Mouse (Mus musculus): ENCODE data around the gene Grm4. TPM values are rescaled to one million over a fixed set of nuclear protein-coding genes. Genes with fewer than 3 reads are reported as not detected.

Gene Grm4
- polyA plus RNA-seq, 1 experiment from 2014 or later, result 0.29 TPM

GRCm38 (mm10) chr17:27442538-27443113 lies 78.6 kb downstream of the Grm4 start:
- H3K27me3 ChIP-seq (replicated peaks), result no peaks in the 10 kb centered on the region
- no peaks in the 10 kb centered on the region for H3K36me3 ChIP-seq
- peaks cover 19% of the 10 kb centered on the region for H3K4me1 ChIP-seq (replicated peaks)
- H3K4me3 ChIP-seq (replicated peaks), result no peak overlapping the region
- no peaks in the 10 kb centered on the region for H3K9me3 ChIP-seq
- WGBS, result 26% methylated on average over 13 of the region's 13 CpGs
- peak overlapping the region; percentile 88 for H3K27ac ChIP-seq
- H3K4me2 ChIP-seq (replicated peaks), result peak overlapping the region; percentile 26; the same call in 1 of the 2 replicates
- no peak overlapping the region; the same call in 1 of the 2 replicates for H3K9ac ChIP-seq
- peak; percentile 66 for ATAC-seq

- H3K4me1 ChIP-seq (replicated peaks), result peaks cover 19% of the 10 kb centered on the region
- H3K27me3 ChIP-seq (replicated peaks), result no peaks in the 10 kb centered on the region
- peak overlapping the region; percentile 88 for H3K27ac ChIP-seq
- no peak overlapping the region for H3K4me3 ChIP-seq (replicated peaks)
- H3K9me3 ChIP-seq, result no peaks in the 10 kb centered on the region
- H3K36me3 ChIP-seq, result no peaks in the 10 kb centered on the region
- peak; percentile 60 for ATAC-seq
- H3K9ac ChIP-seq, result no peak overlapping the region
- peak overlapping the region; percentile 26; the same call in 1 of the 2 replicates for H3K4me2 ChIP-seq (replicated peaks)
- 52% methylated on average over 7 of the region's 7 CpGs for WGBS
Measured at GRCm38 (mm10) chr17:27441778-27442177, 79.4 kb downstream of the Grm4 start.

- ATAC-seq, result no peak
- Histone ChIP-seq H3K9ac (no peak overlapping the region), H3K4me2 (replicated peaks) (no peak overlapping the region), H3K4me1 (replicated peaks) (0 out of 2 replicates have a peak, but pooled peaks cover under 1% of the 10 kb centered on the region), H3K9me3 (no peaks in the 10 kb centered on the region), H3K27ac (no peak overlapping the region), H3K4me3 (replicated peaks) (no peak overlapping the region), H3K27me3 (replicated peaks) (no peaks in the 10 kb centered on the region), H3K36me3 (no peaks in the 10 kb centered on the region)
- WGBS, result 49% methylated on average over 13 of the region's 13 CpGs
Measured at GRCm38 (mm10) chr17:27435799-27436198, 85.4 kb downstream of the Grm4 start.

GRCm38 (mm10) chr17:27435225-27435624 lies 86.0 kb downstream of the Grm4 start:
- no peaks in the 10 kb centered on the region for H3K36me3 ChIP-seq
- no peak overlapping the region for H3K9ac ChIP-seq
- no peaks in the 10 kb centered on the region for H3K9me3 ChIP-seq
- H3K4me1 ChIP-seq (replicated peaks), result no peaks in the 10 kb centered on the region
- H3K27ac ChIP-seq, result no peak overlapping the region
- H3K4me2 ChIP-seq (replicated peaks), result no peak overlapping the region
- H3K27me3 ChIP-seq (replicated peaks), result no peaks in the 10 kb centered on the region
- no peak overlapping the region for H3K4me3 ChIP-seq (replicated peaks)
- 94% methylated on average over 15 of the region's 15 CpGs for WGBS
- ATAC-seq, result no peak

- WGBS, result 54% methylated on average over 1 of the region's 1 CpGs
- no peaks in the 10 kb centered on the region for H3K9me3 ChIP-seq
- H3K4me1 ChIP-seq (replicated peaks), result no peaks in the 10 kb centered on the region
Measured at GRCm38 (mm10) chr17:27434066-27434465, 87.1 kb downstream of the Grm4 start.

GRCm38 (mm10) chr17:27433179-27433680 lies 88.0 kb downstream of the Grm4 start:
- no peak overlapping the region for H3K27ac ChIP-seq
- ATAC-seq, result no peak
- H3K4me3 ChIP-seq (replicated peaks), result no peak overlapping the region
- no peak overlapping the region; the same call in 1 of the 2 replicates for H3K9ac ChIP-seq
- no peak overlapping the region for H3K4me2 ChIP-seq (replicated peaks)
- no peaks in the 10 kb centered on the region for H3K4me1 ChIP-seq (replicated peaks)
- 81% methylated on average over 3 of the region's 3 CpGs for WGBS
- no peaks in the 10 kb centered on the region; the same call in 1 of the 2 replicates for H3K36me3 ChIP-seq
- no peaks in the 10 kb centered on the region for H3K27me3 ChIP-seq (replicated peaks)
- H3K9me3 ChIP-seq, result no peaks in the 10 kb centered on the region

More at GRCm38 (mm10) chr17:27434066-27434465, 87.1 kb downstream of the Grm4 start:
- no peak overlapping the region for H3K27ac ChIP-seq
- no peaks in the 10 kb centered on the region for H3K36me3 ChIP-seq
- no peaks in the 10 kb centered on the region for H3K27me3 ChIP-seq (replicated peaks)
- no peak overlapping the region for H3K4me2 ChIP-seq (replicated peaks)
- no peak overlapping the region for H3K4me3 ChIP-seq (replicated peaks)
- no peak overlapping the region for H3K9ac ChIP-seq
- no peak for ATAC-seq

GRCm38 (mm10) chr17:27432145-27432650 lies 89.0 kb downstream of the Grm4 start:
- H3K27me3 ChIP-seq (replicated peaks), result no peaks in the 10 kb centered on the region
- 64% methylated on average over 9 of the region's 9 CpGs for WGBS
- no peaks in the 10 kb centered on the region; the same call in 1 of the 2 replicates for H3K36me3 ChIP-seq
- no peaks in the 10 kb centered on the region for H3K9me3 ChIP-seq
- H3K4me1 ChIP-seq (replicated peaks), result no peaks in the 10 kb centered on the region
- ATAC-seq, result no peak
- H3K4me2 ChIP-seq (replicated peaks), result no peak overlapping the region
- H3K4me3 ChIP-seq (replicated peaks), result no peak overlapping the region
- H3K9ac ChIP-seq, result no peak overlapping the region
- H3K27ac ChIP-seq, result no peak overlapping the region

- Histone ChIP-seq H3K36me3 (no peaks in the 10 kb centered on the region; the same call in 1 of the 2 replicates), H3K27ac (no peak overlapping the region), H3K4me2 (replicated peaks) (no peak overlapping the region), H3K27me3 (replicated peaks) (no peaks in the 10 kb centered on the region), H3K9me3 (no peaks in the 10 kb centered on the region), H3K9ac (no peak overlapping the region), H3K4me1 (replicated peaks) (no peaks in the 10 kb centered on the region), H3K4me3 (replicated peaks) (no peak overlapping the region)
- 79% methylated on average over 26 of the region's 26 CpGs for WGBS
- peak; percentile 74 for ATAC-seq
Measured at GRCm38 (mm10) chr17:27431049-27431839, 90.0 kb downstream of the Grm4 start.

- 20% methylated on average over 9 of the region's 9 CpGs for whole genome bisulfite sequencing
- no peak for ATAC-seq
- H3K27me3 ChIP-seq (replicated peaks), result no peaks in the 10 kb centered on the region
Measured at GRCm38 (mm10) chr17:27429757-27430156, 91.4 kb downstream of the Grm4 start.

GRCm38 (mm10) chr17:27425016-27425415 lies 96.2 kb downstream of the Grm4 start:
- Histone ChIP-seq H3K4me1 (replicated peaks) (peaks cover 13% of the 10 kb centered on the region), H3K36me3 (no peaks in the 10 kb centered on the region; the same call in 1 of the 2 replicates)
- WGBS, result 82% methylated on average over 2 of the region's 2 CpGs

More at GRCm38 (mm10) chr17:27429757-27430156, 91.4 kb downstream of the Grm4 start:
- Histone ChIP-seq H3K4me3 (replicated peaks) (no peak overlapping the region), H3K9ac (no peak overlapping the region), H3K4me2 (replicated peaks) (no peak overlapping the region), H3K4me1 (replicated peaks) (no peaks in the 10 kb centered on the region), H3K36me3 (no peaks in the 10 kb centered on the region; the same call in 1 of the 2 replicates), H3K9me3 (no peaks in the 10 kb centered on the region), H3K27ac (no peak overlapping the region)

GRCm38 (mm10) chr17:27424356-27424755 lies 96.8 kb downstream of the Grm4 start:
- no peak overlapping the region for H3K27ac ChIP-seq
- no peaks in the 10 kb centered on the region for H3K27me3 ChIP-seq (replicated peaks)
- WGBS, result 66% methylated on average over 6 of the region's 6 CpGs
- H3K36me3 ChIP-seq, result no peaks in the 10 kb centered on the region; the same call in 1 of the 2 replicates
- no peak overlapping the region for H3K4me2 ChIP-seq (replicated peaks)
- H3K9ac ChIP-seq, result no peak overlapping the region
- H3K9me3 ChIP-seq, result no peaks in the 10 kb centered on the region
- no peak overlapping the region for H3K4me3 ChIP-seq (replicated peaks)
- ATAC-seq, result no peak
- H3K4me1 ChIP-seq (replicated peaks), result peaks cover 13% of the 10 kb centered on the region

More at GRCm38 (mm10) chr17:27425016-27425415, 96.2 kb downstream of the Grm4 start:
- ATAC-seq, result no peak
- Histone ChIP-seq H3K27me3 (replicated peaks) (no peaks in the 10 kb centered on the region), H3K9ac (no peak overlapping the region), H3K9me3 (no peaks in the 10 kb centered on the region), H3K4me2 (replicated peaks) (no peak overlapping the region), H3K4me3 (replicated peaks) (no peak overlapping the region), H3K27ac (no peak overlapping the region)

- Histone ChIP-seq H3K27me3 (replicated peaks) (no peaks in the 10 kb centered on the region), H3K4me3 (replicated peaks) (no peak overlapping the region), H3K4me1 (replicated peaks) (peaks cover 13% of the 10 kb centered on the region), H3K27ac (peak overlapping the region; percentile 23), H3K4me2 (replicated peaks) (peak overlapping the region; percentile 11; the same call in 1 of the 2 replicates), H3K9ac (no peak overlapping the region), H3K36me3 (no peaks in the 10 kb centered on the region), H3K9me3 (no peaks in the 10 kb centered on the region)
- ATAC-seq, result no peak
- 26% methylated on average over 10 of the region's 10 CpGs for WGBS
Measured at GRCm38 (mm10) chr17:27422726-27423381, 98.3 kb downstream of the Grm4 start.

Data from intestine, embryonic 15.5 days (tissue).